Mouse (Mus musculus): ENCODE measurements around the gene C130074G19Rik.

DNA sequence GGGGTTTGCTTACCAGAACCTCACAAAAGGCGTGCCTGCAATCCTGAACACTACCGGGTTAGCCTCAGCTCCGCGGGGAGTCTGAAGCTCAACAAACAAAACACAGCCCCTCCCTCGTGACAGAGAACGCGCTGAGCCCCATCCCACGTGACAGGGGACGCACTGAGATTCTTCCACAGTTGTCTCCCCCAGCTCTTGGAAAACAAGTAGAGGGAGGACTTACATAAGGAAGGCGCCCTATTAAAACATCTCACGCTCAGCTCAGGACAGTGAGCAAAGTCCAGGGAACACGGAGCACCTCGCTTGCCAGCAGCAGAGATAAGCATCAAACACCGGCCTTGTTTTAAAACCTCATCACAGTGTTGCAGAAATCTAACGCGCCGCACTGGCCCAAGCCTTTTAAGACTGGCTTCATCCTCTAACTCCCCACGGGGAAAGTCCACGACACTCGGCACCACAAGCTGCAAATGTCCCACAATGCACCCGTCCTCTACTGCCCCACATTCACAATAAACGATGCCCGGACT is 55.8 kb downstream of the C130074G19Rik start:
- TF ChIP-seq CTCF (IDR thresholded peaks at IDR 0.05; ENCODE audit: low read depth, low read length) (no peak), TAL1 (conservative IDR thresholded peaks at IDR 0.05; ENCODE audit: low read depth, low read length) (no peak), GATA1 (IDR thresholded peaks at IDR 0.05; ENCODE audit: borderline replicate concordance, low read length) (no peak), GATA2 (IDR thresholded peaks at IDR 0.05; ENCODE audit: borderline replicate concordance, low read depth, low read length) (no peak), POLR2AphosphoS5 (IDR thresholded peaks at IDR 0.05; ENCODE audit: insufficient replicate concordance, low read depth, low read length) (no peak)
